Mouse (Mus musculus) embryonic facial prominence, embryonic 10.5 days (tissue): ENCODE measurements around the gene Cacna1d. TPM values are rescaled to one million over a fixed set of nuclear protein-coding genes. Genes with fewer than 3 reads are reported as not detected.

ENCODE experiments used
- DNase-seq: peaks from one replicate; pipeline ENCODE4 v3.0.0-alpha.2; 2017; ENCODE audit warnings: low spot score
- H3K27ac ChIP-seq: fragments of 300-500 bp; sonication (generic); replicated peaks from 2 replicates; pipeline ENCODE4 v1.5.1; 2016; ENCODE audit warnings: mild to moderate bottlenecking
- H3K27me3 ChIP-seq: fragments of 300-500 bp; sonication (generic); replicated peaks from 2 replicates; pipeline ENCODE4 v1.6.1; 2016; ENCODE audit warnings: low read depth, mild to moderate bottlenecking; ENCODE audit not compliant: poor library complexity, severe bottlenecking
- H3K36me3 ChIP-seq: fragments of 300-500 bp; sonication (generic); replicated peaks from 2 replicates; pipeline ENCODE4 v1.6.1; 2016; ENCODE audit warnings: mild to moderate bottlenecking, moderate library complexity
- H3K4me1 ChIP-seq: fragments of 300-500 bp; sonication (generic); 2 replicates; pipeline ENCODE4 v1.6.1; 2016
- H3K4me3 ChIP-seq: fragments of 300-500 bp; sonication (generic); 2 replicates; pipeline ENCODE4 v1.5.1; 2016; ENCODE audit warnings: mild to moderate bottlenecking, moderate library complexity
- H3K9me3 ChIP-seq: fragments of 300-500 bp; sonication (generic); 2 replicates; pipeline ENCODE4 v1.6.1; 2016; ENCODE audit warnings: mild to moderate bottlenecking
- WGBS: fragments of 180-500 bp; shearing (Covaris S2); methylation state at CpG from one replicate; pipeline ENCODE4 v1.1.7; 2016; 5-methylcytosine and 5-hydroxymethylcytosine counted together
- polyA plus RNA-seq: library from polyadenylated mRNA; unstranded; fragments of >200 nt; fragmentation: Nextera tagmentation; extraction: Ambion mirVana; gene quantifications from 2 replicates; pipeline ENCODE4 v1.2.1, GENCODE M21; 2016

The Cacna1d gene
- polyA plus RNA-seq, 1 experiment from 2014 or later: 2.1 TPM

- H3K27ac ChIP-seq: no peak overlapping the region
- H3K27me3 ChIP-seq: peaks cover 51% of the 10 kb centered on the region
- H3K36me3 ChIP-seq: no peaks in the 10 kb centered on the region
- peaks cover 27% of the 10 kb centered on the region for H3K4me1 ChIP-seq
- no peak overlapping the region for H3K4me3 ChIP-seq
- peak; percentile 87 for DNase-seq
- WGBS: 8% methylated on average over 8 of the region's 8 CpGs
- no peaks in the 10 kb centered on the region for H3K9me3 ChIP-seq
Measured at GRCm38 (mm10) chr14:30136965-30137364, 354.3 kb downstream of the Cacna1d start.

- WGBS: 89% methylated on average over 10 of the region's 10 CpGs
- Histone ChIP-seq H3K36me3 (no peaks in the 10 kb centered on the region), H3K27me3 (peaks cover 40% of the 10 kb centered on the region), H3K27ac (no peak overlapping the region), H3K4me1 (peaks cover 37% of the 10 kb centered on the region), H3K4me3 (no peak overlapping the region), H3K9me3 (no peaks in the 10 kb centered on the region)
- no peak for DNase-seq
Measured at GRCm38 (mm10) chr14:30135351-30135750, 355.9 kb downstream of the Cacna1d start.

GRCm38 (mm10) chr14:30133684-30134083 is 357.6 kb downstream of the Cacna1d start:
- H3K27me3 ChIP-seq: peaks cover 43% of the 10 kb centered on the region
- no peak overlapping the region for H3K27ac ChIP-seq
- H3K36me3 ChIP-seq: no peaks in the 10 kb centered on the region
- peaks cover 33% of the 10 kb centered on the region for H3K4me1 ChIP-seq
- no peak overlapping the region for H3K4me3 ChIP-seq
- DNase-seq: no peak
- WGBS: 45% methylated on average over 3 of the region's 3 CpGs
- H3K9me3 ChIP-seq: no peaks in the 10 kb centered on the region

- 16% methylated on average over 3 of the region's 3 CpGs for WGBS
- H3K36me3 ChIP-seq: no peaks in the 10 kb centered on the region
- H3K4me3 ChIP-seq: no peak overlapping the region
- H3K27ac ChIP-seq: no peak overlapping the region
- no peaks in the 10 kb centered on the region for H3K9me3 ChIP-seq
- peaks cover 39% of the 10 kb centered on the region for H3K27me3 ChIP-seq
- DNase-seq: no peak
- H3K4me1 ChIP-seq: peaks cover 13% of the 10 kb centered on the region
Measured at GRCm38 (mm10) chr14:30131256-30131655, 360.0 kb downstream of the Cacna1d start.

GRCm38 (mm10) chr14:30130092-30130491 is 361.2 kb downstream of the Cacna1d start:
- WGBS: 93% methylated on average over 9 of the region's 9 CpGs
- no peaks in the 10 kb centered on the region for H3K36me3 ChIP-seq
- peaks cover 16% of the 10 kb centered on the region for H3K4me1 ChIP-seq
- no peak overlapping the region for H3K27ac ChIP-seq
- no peak overlapping the region for H3K4me3 ChIP-seq
- H3K9me3 ChIP-seq: no peaks in the 10 kb centered on the region
- peaks cover 29% of the 10 kb centered on the region for H3K27me3 ChIP-seq
- no peak for DNase-seq

- Histone ChIP-seq H3K9me3 (no peaks in the 10 kb centered on the region), H3K27ac (no peak overlapping the region), H3K36me3 (no peaks in the 10 kb centered on the region), H3K4me1 (peaks cover 16% of the 10 kb centered on the region), H3K27me3 (peaks cover 22% of the 10 kb centered on the region), H3K4me3 (no peak overlapping the region)
- DNase-seq: peak; percentile 56
- 32% methylated on average over 9 of the region's 9 CpGs for WGBS
Measured at GRCm38 (mm10) chr14:30129378-30129777, 361.9 kb downstream of the Cacna1d start.

- Histone ChIP-seq H3K4me1 (0 out of 2 replicates have a peak, but pooled peaks cover 5% of the 10 kb centered on the region), H3K4me3 (no peak overlapping the region), H3K27ac (no peak overlapping the region), H3K27me3 (peaks cover 5% of the 10 kb centered on the region; the same call in 1 of the 2 replicates), H3K9me3 (no peaks in the 10 kb centered on the region), H3K36me3 (no peaks in the 10 kb centered on the region)
- WGBS: 85% methylated on average over 20 of the region's 20 CpGs
- no peak for DNase-seq
Measured at GRCm38 (mm10) chr14:30124951-30125690, 366.1 kb downstream of the Cacna1d start.

- Histone ChIP-seq H3K4me3 (no peak overlapping the region), H3K27ac (no peak overlapping the region), H3K27me3 (no peaks in the 10 kb centered on the region), H3K4me1 (no peaks in the 10 kb centered on the region), H3K9me3 (no peaks in the 10 kb centered on the region), H3K36me3 (no peaks in the 10 kb centered on the region)
- no peak for DNase-seq
- WGBS: 81% methylated on average over 5 of the region's 5 CpGs
Measured at GRCm38 (mm10) chr14:30120023-30120422, 371.2 kb downstream of the Cacna1d start.

GRCm38 (mm10) chr14:30113392-30114108 is 377.7 kb downstream of the Cacna1d start:
- no peak overlapping the region for H3K27ac ChIP-seq
- H3K9me3 ChIP-seq: no peaks in the 10 kb centered on the region
- no peak for DNase-seq
- no peaks in the 10 kb centered on the region for H3K36me3 ChIP-seq
- 69% methylated on average over 9 of the region's 9 CpGs for WGBS
- no peaks in the 10 kb centered on the region for H3K4me1 ChIP-seq
- no peak overlapping the region for H3K4me3 ChIP-seq
- H3K27me3 ChIP-seq: no peaks in the 10 kb centered on the region

- peak; percentile 45 for DNase-seq
- Histone ChIP-seq H3K27ac (no peak overlapping the region), H3K9me3 (no peaks in the 10 kb centered on the region), H3K4me1 (peaks cover 12% of the 10 kb centered on the region), H3K27me3 (no peaks in the 10 kb centered on the region), H3K36me3 (no peaks in the 10 kb centered on the region), H3K4me3 (no peak overlapping the region)
- WGBS: 34% methylated on average over 2 of the region's 2 CpGs
Measured at GRCm38 (mm10) chr14:30109079-30109478, 382.2 kb downstream of the Cacna1d start.

- H3K27ac ChIP-seq: no peak overlapping the region
- H3K9me3 ChIP-seq: no peaks in the 10 kb centered on the region
- 90% methylated on average over 4 of the region's 4 CpGs for WGBS
- H3K4me3 ChIP-seq: no peak overlapping the region
- no peaks in the 10 kb centered on the region for H3K36me3 ChIP-seq
- DNase-seq: no peak
- H3K27me3 ChIP-seq: no peaks in the 10 kb centered on the region
- peaks cover 14% of the 10 kb centered on the region for H3K4me1 ChIP-seq
Measured at GRCm38 (mm10) chr14:30106550-30106949, 384.7 kb downstream of the Cacna1d start.

GRCm38 (mm10) chr14:30105551-30105950 is 385.7 kb downstream of the Cacna1d start:
- no peaks in the 10 kb centered on the region for H3K36me3 ChIP-seq
- 69% methylated on average over 6 of the region's 6 CpGs for WGBS

More at GRCm38 (mm10) chr14:30105551-30105950, 385.7 kb downstream of the Cacna1d start:
- Histone ChIP-seq H3K27ac (no peak overlapping the region), H3K4me3 (no peak overlapping the region), H3K4me1 (peaks cover 14% of the 10 kb centered on the region), H3K9me3 (no peaks in the 10 kb centered on the region), H3K27me3 (no peaks in the 10 kb centered on the region)
- no peak for DNase-seq
